Mouse (Mus musculus) intestine, embryonic 14.5 days (tissue): ENCODE results near the gene Ugt1a6a. TPM values are rescaled to one million over a fixed set of nuclear protein-coding genes. Genes with fewer than 3 reads are reported as not detected.

Source experiments
- ATAC-seq: fragments of 200-750 bp; cut with Nextera tagmentation; replicated peaks from 2 replicates; pipeline ENCODE4 v1.8.0; 2017; ENCODE audit warnings: low read depth, moderate number of reproducible peaks, moderate TSS enrichment, moderate library complexity; ENCODE audit not compliant: low FRiP score, low TSS enrichment
- DNase-seq: peaks from one replicate; pipeline ENCODE4 v3.0.0-alpha.2; 2018; ENCODE audit warnings: low spot score
- H3K27ac ChIP-seq: fragments of 300-500 bp; sonication (generic); 2 replicates; pipeline ENCODE4 v1.5.1; 2014; ENCODE audit warnings: low read depth, mild to moderate bottlenecking, control low read depth
- H3K27me3 ChIP-seq: fragments of 300-500 bp; sonication (generic); replicated peaks from 2 replicates; pipeline ENCODE4 v1.6.1; 2014; ENCODE audit warnings: low read length, control low read depth; ENCODE audit not compliant: control insufficient read depth, insufficient read depth
- H3K36me3 ChIP-seq: fragments of 300-500 bp; sonication (generic); 2 replicates; pipeline ENCODE4 v1.6.1; 2014; ENCODE audit warnings: low read length, control low read depth; ENCODE audit not compliant: control insufficient read depth, insufficient read depth
- H3K4me1 ChIP-seq: fragments of 300-500 bp; sonication (generic); replicated peaks from 2 replicates; pipeline ENCODE4 v1.6.1; 2014; ENCODE audit warnings: low read length, control low read depth, mixed read lengths; ENCODE audit not compliant: control insufficient read depth, insufficient read depth
- H3K4me2 ChIP-seq: fragments of 300-500 bp; sonication (generic); 2 replicates; pipeline ENCODE4 v1.6.1; 2014; ENCODE audit warnings: low read length
- H3K4me3 ChIP-seq: fragments of 300-500 bp; sonication (generic); 2 replicates; pipeline ENCODE4 v1.5.1; 2014; ENCODE audit warnings: low read depth, low read length, control low read depth, mixed read lengths
- H3K9ac ChIP-seq: fragments of 300-500 bp; sonication (generic); 2 replicates; pipeline ENCODE4 v1.6.1; 2014; ENCODE audit warnings: mild to moderate bottlenecking, low read length
- H3K9me3 ChIP-seq: fragments of 300-500 bp; sonication (generic); 2 replicates; pipeline ENCODE4 v1.6.1; 2016; ENCODE audit warnings: low read length, control low read depth; ENCODE audit not compliant: control insufficient read depth
- WGBS: fragments of 180-500 bp; shearing (Covaris S2); extraction: QIAGEN DNeasy Blood & Tissue Kit; methylation state at CpG from one replicate; pipeline ENCODE4 v1.1.7; 2014; 5-methylcytosine and 5-hydroxymethylcytosine counted together
- polyA plus RNA-seq: library from polyadenylated mRNA; unstranded; fragments of >200 nt; fragmentation: Nextera tagmentation; extraction: Ambion mirVana; gene quantifications from 2 replicates; pipeline ENCODE4 v1.2.1, GENCODE M21; 2014

The Ugt1a6a gene
- polyA plus RNA-seq, 1 experiment from 2014 or later, result 7.5 TPM

DNA sequence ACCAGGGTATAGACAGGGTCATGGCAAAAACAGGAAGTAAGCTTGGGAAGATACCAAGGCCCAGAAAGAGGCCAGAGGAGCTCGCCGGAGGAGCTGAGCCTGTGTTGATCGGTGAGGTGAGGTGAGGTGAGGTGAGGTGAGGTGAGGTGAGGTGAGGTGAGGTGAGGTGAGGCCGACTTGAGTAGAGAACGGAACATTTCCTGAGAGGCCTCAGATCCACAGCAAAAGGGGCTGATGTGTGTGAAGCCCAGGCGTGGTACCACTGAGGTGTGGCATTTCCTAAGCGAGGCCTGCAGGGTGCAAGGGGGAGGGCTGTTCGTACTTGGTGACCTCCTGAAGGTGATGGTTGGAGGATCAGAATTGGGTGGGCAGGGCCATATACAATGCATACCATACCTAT is 118.5 kb downstream of the Ugt1a6a start:
- DNase-seq (no peak), ATAC-seq (no peak)
- Histone ChIP-seq H3K36me3 (no peaks in the 10 kb centered on the region), H3K4me3 (no peak overlapping the region), H3K27me3 (no peaks in the 10 kb centered on the region), H3K4me1 (no peaks in the 10 kb centered on the region), H3K4me2 (no peak overlapping the region), H3K9me3 (peaks cover 66% of the 10 kb centered on the region), H3K9ac (no peak overlapping the region), H3K27ac (no peak overlapping the region)
- WGBS, result 72% methylated on average over 8 of the region's 8 CpGs

DNA sequence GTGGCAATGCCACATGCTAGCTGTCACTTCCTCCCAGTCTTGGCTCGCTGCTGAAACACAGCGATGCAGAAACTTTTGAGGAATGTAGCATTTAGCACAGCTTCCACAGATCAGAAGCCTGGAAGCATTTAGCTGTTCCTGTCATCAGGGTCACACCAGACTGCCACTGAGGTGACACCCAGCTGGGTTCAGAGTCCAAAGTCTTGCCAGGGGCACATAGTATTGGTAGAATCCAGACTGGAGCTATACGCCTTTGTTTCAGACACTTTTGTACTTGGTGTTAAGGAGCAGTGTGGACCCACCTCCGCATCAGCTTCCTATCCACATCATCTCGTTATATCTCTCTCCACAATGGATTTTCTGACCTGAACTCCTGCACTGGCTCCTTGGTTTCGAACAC is 118.9 kb downstream of the Ugt1a6a start:
- Histone ChIP-seq H3K36me3 (no peaks in the 10 kb centered on the region), H3K27ac (no peak overlapping the region), H3K4me3 (no peak overlapping the region), H3K27me3 (no peaks in the 10 kb centered on the region), H3K4me2 (no peak overlapping the region), H3K9ac (no peak overlapping the region), H3K9me3 (peaks cover 62% of the 10 kb centered on the region), H3K4me1 (no peaks in the 10 kb centered on the region)
- ATAC-seq (no peak), DNase-seq (no peak)
- WGBS, result 74% methylated on average over 6 of the region's 6 CpGs

DNA sequence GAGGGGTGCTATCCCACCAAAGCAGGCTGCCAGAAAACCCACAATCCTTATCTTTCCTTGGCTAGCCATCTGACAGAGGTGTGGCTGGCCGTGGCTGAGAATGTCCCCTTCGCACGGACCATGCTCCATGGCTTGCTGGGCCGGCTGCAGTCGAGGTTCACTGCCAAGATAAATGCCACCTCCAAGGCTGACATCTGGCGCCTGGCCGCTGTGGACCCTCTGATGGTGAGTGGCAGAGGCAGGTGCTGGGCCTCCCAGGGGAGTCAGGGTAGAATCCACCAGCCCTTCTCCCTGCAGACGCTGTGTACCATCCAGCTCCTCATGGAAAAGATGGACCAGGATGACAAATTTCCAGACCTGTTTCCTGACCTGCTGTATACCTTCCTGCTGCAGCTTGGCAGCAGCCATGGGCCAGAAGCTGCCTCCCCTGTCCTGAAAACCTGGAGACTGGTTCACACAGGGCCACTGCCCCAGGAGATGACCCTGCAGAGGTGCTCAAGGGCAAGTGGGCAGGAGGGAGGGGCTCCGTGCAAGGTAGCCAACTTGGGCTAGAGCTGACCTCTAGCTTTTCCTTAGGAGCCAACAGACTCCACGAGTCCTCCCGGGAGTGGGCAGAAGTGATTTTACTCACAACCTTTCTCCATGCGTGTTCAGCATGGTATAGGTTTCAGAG is 120.3 kb downstream of the Ugt1a6a start:
- no peak for DNase-seq

DNA sequence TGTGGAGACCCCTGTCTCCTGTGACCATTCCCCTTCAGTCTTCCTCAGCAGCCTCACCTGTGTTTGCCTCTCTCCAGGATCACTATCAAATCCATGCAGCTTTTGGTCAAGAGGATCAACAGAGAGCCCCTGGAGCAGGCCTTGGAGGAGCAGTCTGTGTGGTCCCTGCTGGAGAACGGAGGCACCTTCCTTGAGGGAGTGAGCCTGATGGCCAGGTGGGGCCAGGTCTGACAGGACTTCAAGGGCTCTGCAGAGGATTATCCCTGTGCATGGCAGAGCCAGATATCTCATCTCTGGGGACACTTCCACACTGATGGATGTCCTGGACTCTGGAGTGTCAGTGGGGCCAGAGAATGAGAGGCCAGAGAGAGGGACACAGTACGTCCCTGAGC is 120.9 kb downstream of the Ugt1a6a start:
- Histone ChIP-seq H3K4me3 (no peak overlapping the region), H3K9ac (no peak overlapping the region), H3K4me2 (no peak overlapping the region), H3K36me3 (peaks cover 11% of the 10 kb centered on the region), H3K9me3 (peaks cover 43% of the 10 kb centered on the region), H3K27ac (no peak overlapping the region), H3K4me1 (no peaks in the 10 kb centered on the region), H3K27me3 (no peaks in the 10 kb centered on the region)
- 65% methylated on average over 2 of the region's 2 CpGs for WGBS
- ATAC-seq (no peak), DNase-seq (no peak)

More for the DNA sequence above, 120.3 kb downstream of the Ugt1a6a start:
- H3K4me2 ChIP-seq, result no peak overlapping the region
- WGBS, result 86% methylated on average over 12 of the region's 12 CpGs
- peaks cover 48% of the 10 kb centered on the region for H3K9me3 ChIP-seq
- H3K4me3 ChIP-seq, result no peak overlapping the region
- ATAC-seq, result no peak
- H3K4me1 ChIP-seq, result no peaks in the 10 kb centered on the region
- H3K27me3 ChIP-seq, result no peaks in the 10 kb centered on the region
- H3K9ac ChIP-seq, result no peak overlapping the region
- peaks cover 6% of the 10 kb centered on the region for H3K36me3 ChIP-seq
- no peak overlapping the region for H3K27ac ChIP-seq

DNA sequence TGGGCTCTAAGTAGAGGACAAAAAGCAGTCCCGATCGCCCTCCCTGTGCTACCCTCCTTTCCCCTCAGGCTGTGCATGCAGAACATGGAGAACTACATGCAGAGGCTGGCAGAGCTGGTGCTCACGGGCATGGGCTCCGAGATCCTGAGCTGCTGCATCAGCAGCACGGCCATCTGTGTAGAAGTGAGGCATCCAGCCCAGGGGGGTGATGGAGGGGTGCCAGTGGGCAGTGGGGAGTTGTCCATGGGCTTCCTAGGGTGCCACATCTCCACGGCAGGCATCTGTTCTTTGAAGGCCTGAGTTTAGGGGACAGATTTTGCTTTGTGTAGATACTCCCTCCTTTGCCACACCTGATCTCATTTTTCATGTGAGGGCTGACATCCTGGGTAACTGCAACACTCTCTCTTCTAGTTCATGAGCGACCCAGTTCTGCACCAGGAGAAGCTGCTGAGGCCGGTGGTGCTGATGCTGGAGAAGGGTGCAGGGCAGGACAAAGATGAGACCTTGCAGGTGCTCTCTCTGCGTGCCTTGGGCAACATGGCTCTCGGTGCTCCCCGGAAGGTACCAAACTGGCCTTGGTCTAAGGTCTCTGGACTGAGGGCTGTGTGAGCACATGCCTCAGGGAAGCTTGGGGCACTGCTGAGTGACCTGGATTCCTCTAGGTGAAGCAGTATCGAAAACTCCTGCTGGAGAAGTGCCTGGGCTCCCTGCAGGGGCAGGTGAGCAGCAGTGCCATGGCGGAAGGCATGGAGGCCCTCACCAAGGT is 121.6 kb downstream of the Ugt1a6a start:
- Histone ChIP-seq H3K36me3 (peaks cover 18% of the 10 kb centered on the region), H3K4me3 (no peak overlapping the region), H3K9ac (no peak overlapping the region), H3K4me1 (no peaks in the 10 kb centered on the region), H3K9me3 (peaks cover 36% of the 10 kb centered on the region), H3K27me3 (no peaks in the 10 kb centered on the region), H3K27ac (no peak overlapping the region), H3K4me2 (no peak overlapping the region)
- no peak for DNase-seq
- WGBS, result 83% methylated on average over 13 of the region's 13 CpGs
- ATAC-seq, result no peak

DNA sequence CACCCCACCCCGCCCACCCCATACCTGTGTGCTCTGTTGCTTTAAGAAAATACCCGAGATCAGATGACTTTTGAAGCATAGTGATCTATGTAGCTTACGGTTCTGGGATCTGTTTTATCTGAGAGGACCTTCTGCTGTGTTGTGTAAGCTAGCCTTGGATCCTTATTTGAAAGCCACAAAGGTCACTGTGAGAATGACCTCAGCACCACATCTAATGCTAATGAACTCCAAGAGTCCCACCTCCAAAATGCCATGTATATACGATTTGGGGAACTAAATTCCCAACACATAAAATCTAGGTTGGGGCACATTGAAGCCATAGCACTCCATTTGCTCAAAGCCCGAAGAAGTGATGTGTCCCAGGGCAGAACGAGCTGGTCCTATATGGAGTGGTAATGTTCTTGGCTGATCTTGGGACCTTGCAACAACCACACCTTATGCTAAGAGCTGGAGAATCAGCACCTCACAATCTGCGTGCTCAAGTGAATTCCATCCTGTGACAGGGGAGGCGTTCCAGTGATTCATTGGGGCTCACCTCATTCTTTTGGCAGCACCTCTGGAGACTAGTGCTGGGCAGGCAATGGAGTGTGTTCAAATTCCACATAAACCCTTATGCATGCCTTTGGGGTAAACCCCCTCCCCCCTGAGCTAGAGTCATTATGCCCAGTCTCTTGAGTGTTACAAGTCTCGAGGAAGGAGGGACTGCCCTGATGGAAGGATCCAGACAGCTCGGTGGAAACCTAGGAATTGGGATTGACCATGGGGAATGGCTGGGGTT is 122.5 kb downstream of the Ugt1a6a start:
- DNase-seq, result no peak
- WGBS, result 77% methylated on average over 10 of the region's 10 CpGs
- Histone ChIP-seq H3K4me3 (no peak overlapping the region), H3K4me1 (no peaks in the 10 kb centered on the region), H3K27me3 (no peaks in the 10 kb centered on the region), H3K9me3 (peaks cover 33% of the 10 kb centered on the region), H3K36me3 (peaks cover 27% of the 10 kb centered on the region), H3K27ac (no peak overlapping the region), H3K4me2 (no peak overlapping the region), H3K9ac (no peak overlapping the region)
- ATAC-seq, result no peak

DNA sequence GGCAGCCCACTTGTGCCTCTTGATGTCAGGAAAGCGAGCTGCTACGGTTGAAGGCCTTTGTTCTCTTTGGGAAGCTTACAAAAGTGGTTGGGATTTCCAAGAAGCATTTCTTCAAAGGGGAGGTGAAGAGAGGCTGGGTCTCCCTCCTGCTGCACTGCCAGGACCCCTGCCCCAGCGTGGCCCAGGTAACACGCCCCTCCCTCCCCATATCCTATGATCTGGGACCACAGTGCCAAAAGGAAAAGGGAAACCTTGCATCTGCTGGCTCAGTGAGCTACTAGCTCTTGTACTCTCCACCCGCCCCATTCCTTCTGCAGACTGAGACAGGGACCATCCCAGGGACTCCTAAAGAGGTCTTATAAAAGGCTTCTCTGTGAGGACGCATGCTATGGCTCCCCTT is 123.1 kb downstream of the Ugt1a6a start:
- ATAC-seq, result no peak
- Histone ChIP-seq H3K27ac (no peak overlapping the region), H3K4me2 (no peak overlapping the region), H3K4me1 (no peaks in the 10 kb centered on the region; the same call in 1 of the 2 replicates), H3K4me3 (no peak overlapping the region), H3K27me3 (no peaks in the 10 kb centered on the region), H3K9me3 (peaks cover 29% of the 10 kb centered on the region), H3K9ac (no peak overlapping the region), H3K36me3 (peaks cover 33% of the 10 kb centered on the region)
- WGBS, result 81% methylated on average over 6 of the region's 6 CpGs
- no peak for DNase-seq

DNA sequence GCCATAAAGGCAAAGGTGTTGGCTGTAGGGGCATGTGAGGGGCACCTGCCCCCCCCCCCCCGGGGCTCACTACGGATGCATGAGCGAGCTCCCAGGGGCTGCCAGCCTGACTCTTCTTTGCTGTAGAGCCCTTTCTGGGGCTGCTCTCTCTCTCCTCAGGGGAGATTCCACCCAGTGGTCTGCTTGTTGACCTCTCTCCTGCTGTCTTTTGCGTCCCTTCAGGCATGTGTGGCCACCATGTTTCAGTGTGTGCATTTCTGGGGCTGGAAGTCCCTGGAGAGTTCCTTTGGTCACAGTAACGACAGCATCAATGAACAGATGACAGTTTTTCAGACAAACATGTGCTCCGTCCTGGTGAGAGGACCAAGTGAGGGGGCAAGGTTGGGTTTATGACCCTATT is 123.8 kb downstream of the Ugt1a6a start:
- H3K9me3 ChIP-seq, result peaks cover 25% of the 10 kb centered on the region
- no peak overlapping the region for H3K4me3 ChIP-seq
- H3K27me3 ChIP-seq, result no peaks in the 10 kb centered on the region
- peaks cover 40% of the 10 kb centered on the region for H3K36me3 ChIP-seq
- DNase-seq, result no peak
- no peak overlapping the region for H3K9ac ChIP-seq
- H3K4me2 ChIP-seq, result no peak overlapping the region
- no peak overlapping the region for H3K27ac ChIP-seq
- 71% methylated on average over 6 of the region's 6 CpGs for WGBS
- no peaks in the 10 kb centered on the region; the same call in 1 of the 2 replicates for H3K4me1 ChIP-seq
- ATAC-seq, result no peak
